Mouse (Mus musculus) midbrain, embryonic 14.5 days (tissue): Measurements from ENCODE around the gene Cdk14. TPM values are rescaled to one million over a fixed set of nuclear protein-coding genes. Genes with fewer than 3 reads are reported as not detected.

Experiments
- ATAC-seq: fragments of 200-750 bp; cut with Nextera tagmentation; 2 replicates; pipeline ENCODE4 v1.8.0; 2017; ENCODE audit warnings: moderate number of reproducible peaks, moderate library complexity; ENCODE audit not compliant: low FRiP score, low TSS enrichment
- DNase-seq: peaks from one replicate; pipeline ENCODE4 v3.0.0-alpha.2; 2015
- H3K27ac ChIP-seq: fragments of 300-500 bp; sonication (generic); replicated peaks from 2 replicates; pipeline ENCODE4 v1.5.1; 2014; ENCODE audit warnings: mild to moderate bottlenecking, low read depth, low read length, moderate library complexity
- H3K27me3 ChIP-seq: fragments of 300-500 bp; sonication (generic); 2 replicates; pipeline ENCODE4 v1.6.1; 2014; ENCODE audit warnings: low read length, control low read depth, mixed read lengths; ENCODE audit not compliant: control insufficient read depth, insufficient read depth
- H3K36me3 ChIP-seq: fragments of 300-500 bp; sonication (generic); 2 replicates; pipeline ENCODE4 v1.6.1; 2014; ENCODE audit warnings: low read length, control low read depth; ENCODE audit not compliant: control insufficient read depth, insufficient read depth
- H3K4me1 ChIP-seq: fragments of 300-500 bp; sonication (generic); 2 replicates; pipeline ENCODE4 v1.6.1; 2014; ENCODE audit warnings: mild to moderate bottlenecking, antibody characterized with exemption, low read length, control low read depth; ENCODE audit not compliant: control insufficient read depth, insufficient read depth
- H3K4me2 ChIP-seq: fragments of 300-500 bp; sonication (generic); 2 replicates; pipeline ENCODE4 v1.6.1; 2014; ENCODE audit warnings: mild to moderate bottlenecking, low read length, moderate library complexity
- H3K4me3 ChIP-seq: fragments of 300-500 bp; sonication (generic); replicated peaks from 2 replicates; pipeline ENCODE4 v1.5.1; 2014; ENCODE audit warnings: low read depth, low read length
- H3K9ac ChIP-seq: fragments of 300-500 bp; sonication (generic); replicated peaks from 2 replicates; pipeline ENCODE4 v1.6.1; 2014; ENCODE audit warnings: mild to moderate bottlenecking, low read length, moderate library complexity
- H3K9me3 ChIP-seq: fragments of 300-500 bp; sonication (generic); 2 replicates; pipeline ENCODE4 v1.6.1; 2016; ENCODE audit warnings: low read length, control low read depth, mixed read lengths; ENCODE audit not compliant: control insufficient read depth
- WGBS: fragments of 180-500 bp; shearing (Covaris S2); extraction: QIAGEN DNeasy Blood & Tissue Kit; methylation state at CpG from one replicate; pipeline ENCODE4 v1.1.7; 2014; 5-methylcytosine and 5-hydroxymethylcytosine counted together
- polyA plus RNA-seq: library from polyadenylated mRNA; unstranded; fragments of >200 nt; fragmentation: Nextera tagmentation; extraction: Ambion mirVana; gene quantifications from 2 replicates; pipeline ENCODE4 v1.2.1, GENCODE M21; 2014

Gene Cdk14
- polyA plus RNA-seq, result 50.7 and 54.0 TPM in 2 replicates

GRCm38 (mm10) chr5:5419992-5420455 is at the start of gene Cdk14:
TSS of gene Cdk14 (minus strand) at chr5:5420312.
- no peaks in the 10 kb centered on the region for H3K27me3 ChIP-seq
- H3K9me3 ChIP-seq, result no peaks in the 10 kb centered on the region
- WGBS, result 90% methylated on average over 9 of the region's 9 CpGs
- no peak for ATAC-seq
- H3K9ac ChIP-seq, result no peak within 1 kb of the TSS
- no peak within 1 kb of the TSS for H3K4me2 ChIP-seq
- no peaks in the 10 kb centered on the region for H3K4me1 ChIP-seq
- DNase-seq, result no peak
- H3K4me3 ChIP-seq, result no peak within 1 kb of the TSS
- H3K27ac ChIP-seq, result no peak within 1 kb of the TSS
- no peaks in the 10 kb centered on the region for H3K36me3 ChIP-seq

- H3K9me3 ChIP-seq, result no peaks in the 10 kb centered on the region
- H3K9ac ChIP-seq, result no peak overlapping the region
- no peak for ATAC-seq
- H3K36me3 ChIP-seq, result no peaks in the 10 kb centered on the region
- H3K4me3 ChIP-seq, result no peak overlapping the region
- no peaks in the 10 kb centered on the region for H3K27me3 ChIP-seq
- DNase-seq, result no peak
- 72% methylated on average over 1 of the region's 1 CpGs for WGBS
- H3K4me2 ChIP-seq, result no peak overlapping the region
- no peaks in the 10 kb centered on the region for H3K4me1 ChIP-seq
- H3K27ac ChIP-seq, result no peak overlapping the region
These were observed 45.1 kb upstream of the Cdk14 start for GRCm38 (mm10) chr5:5465256-5465655.

GRCm38 (mm10) chr5:5431746-5432438 is 11.8 kb upstream of the Cdk14 start:
- H3K9me3 ChIP-seq, result no peaks in the 10 kb centered on the region
- DNase-seq (peak; percentile 60), ATAC-seq (peak; percentile 84; the same call in 1 of the 2 replicates)
- no peak overlapping the region for H3K9ac ChIP-seq
- WGBS, result 19% methylated on average over 5 of the region's 5 CpGs
- H3K4me1 ChIP-seq, result peaks cover 12% of the 10 kb centered on the region; the same call in 1 of the 2 replicates
- H3K4me2 ChIP-seq, result 0 out of 2 replicates have a peak overlapping the region, but pooled peaks have one; percentile 27
- H3K27ac ChIP-seq, result peak overlapping the region; percentile 49; the same call in 1 of the 2 replicates
- no peaks in the 10 kb centered on the region for H3K27me3 ChIP-seq
- H3K36me3 ChIP-seq, result no peaks in the 10 kb centered on the region
- H3K4me3 ChIP-seq, result no peak overlapping the region

- no peak overlapping the region for H3K27ac ChIP-seq
- ATAC-seq, result no peak
- H3K4me2 ChIP-seq, result no peak overlapping the region
- no peaks in the 10 kb centered on the region for H3K4me1 ChIP-seq
- no peak overlapping the region for H3K9ac ChIP-seq
- WGBS, result 86% methylated on average over 6 of the region's 6 CpGs
- no peak overlapping the region for H3K4me3 ChIP-seq
- no peak for DNase-seq
- H3K36me3 ChIP-seq, result no peaks in the 10 kb centered on the region
- no peaks in the 10 kb centered on the region for H3K9me3 ChIP-seq
- no peaks in the 10 kb centered on the region for H3K27me3 ChIP-seq
These were observed 3.6 kb upstream of the Cdk14 start for GRCm38 (mm10) chr5:5423723-5424171.

- Histone ChIP-seq H3K27ac (no peak overlapping the region), H3K9ac (no peak overlapping the region), H3K4me2 (no peak overlapping the region), H3K4me1 (no peaks in the 10 kb centered on the region), H3K9me3 (no peaks in the 10 kb centered on the region), H3K27me3 (no peaks in the 10 kb centered on the region), H3K36me3 (no peaks in the 10 kb centered on the region), H3K4me3 (no peak overlapping the region)
- 97% methylated on average over 4 of the region's 4 CpGs for WGBS
- ATAC-seq (no peak), DNase-seq (no peak)
These were observed 3.0 kb upstream of the Cdk14 start for GRCm38 (mm10) chr5:5423081-5423480.

GRCm38 (mm10) chr5:5421439-5421838 is 1.3 kb upstream of the Cdk14 start:
- DNase-seq (no peak), ATAC-seq (no peak)
- H3K4me3 ChIP-seq, result no peak overlapping the region
- 93% methylated on average over 2 of the region's 2 CpGs for WGBS
- H3K27ac ChIP-seq, result no peak overlapping the region
- no peaks in the 10 kb centered on the region for H3K4me1 ChIP-seq
- H3K27me3 ChIP-seq, result no peaks in the 10 kb centered on the region
- H3K9ac ChIP-seq, result no peak overlapping the region
- H3K4me2 ChIP-seq, result no peak overlapping the region
- H3K36me3 ChIP-seq, result no peaks in the 10 kb centered on the region
- no peaks in the 10 kb centered on the region for H3K9me3 ChIP-seq

- no peak overlapping the region for H3K4me2 ChIP-seq
- ATAC-seq, result no peak
- WGBS, result 84% methylated on average over 1 of the region's 1 CpGs
- H3K36me3 ChIP-seq, result no peaks in the 10 kb centered on the region
- H3K4me1 ChIP-seq, result no peaks in the 10 kb centered on the region
- no peak overlapping the region for H3K4me3 ChIP-seq
- no peak overlapping the region for H3K27ac ChIP-seq
- DNase-seq, result no peak
- no peak overlapping the region for H3K9ac ChIP-seq
- H3K27me3 ChIP-seq, result no peaks in the 10 kb centered on the region
- no peaks in the 10 kb centered on the region for H3K9me3 ChIP-seq
These were observed 859 bp downstream of the Cdk14 start for GRCm38 (mm10) chr5:5419253-5419652.

GRCm38 (mm10) chr5:5414835-5415234 is 5.3 kb downstream of the Cdk14 start:
- no peak overlapping the region for H3K27ac ChIP-seq
- no peak overlapping the region for H3K9ac ChIP-seq
- 86% methylated on average over 3 of the region's 3 CpGs for WGBS
- H3K4me1 ChIP-seq, result no peaks in the 10 kb centered on the region
- no peaks in the 10 kb centered on the region for H3K36me3 ChIP-seq
- no peak overlapping the region for H3K4me3 ChIP-seq
- ATAC-seq (no peak), DNase-seq (no peak)
- no peak overlapping the region for H3K4me2 ChIP-seq
- no peaks in the 10 kb centered on the region for H3K9me3 ChIP-seq
- H3K27me3 ChIP-seq, result no peaks in the 10 kb centered on the region

GRCm38 (mm10) chr5:5411886-5412285 is 8.2 kb downstream of the Cdk14 start:
- Histone ChIP-seq H3K9me3 (no peaks in the 10 kb centered on the region), H3K27ac (no peak overlapping the region), H3K27me3 (no peaks in the 10 kb centered on the region), H3K9ac (no peak overlapping the region), H3K36me3 (no peaks in the 10 kb centered on the region), H3K4me1 (no peaks in the 10 kb centered on the region), H3K4me2 (no peak overlapping the region), H3K4me3 (no peak overlapping the region)
- DNase-seq (no peak), ATAC-seq (no peak)
- 97% methylated on average over 2 of the region's 2 CpGs for WGBS
